Mouse (Mus musculus): ENCODE data around the gene Kdm8. TPM values are rescaled to one million over a fixed set of nuclear protein-coding genes. Genes with fewer than 3 reads are reported as not detected.

Kdm8 gene
- polyA plus RNA-seq (2012; rRNA removed; ENCODE audit: low replicate concordance), result 3.1 and 5.2 TPM in 2 replicates

GRCm38 (mm10) chr7:125444464-125445401, at the start of gene Kdm8:
Kdm8 (plus strand) TSS chr7:125444676.

GRCm38 (mm10) chr7:125490947-125491735, 46.7 kb downstream of the Kdm8 start, which contains the start of gene Nsmce1:
Nsmce1 (minus strand) TSS chr7:125491596.

Other genes with a start within 250 kb of the Kdm8 start
- 37.9 and 49.8 TPM in 2 replicates for gene Nsmce1, start 46.9 kb downstream of the Kdm8 start, polyA plus RNA-seq (2012; rRNA removed; ENCODE audit: low replicate concordance)
- 106 and 127 TPM in 2 replicates for gene Il4ra, start 107.4 kb downstream of the Kdm8 start, polyA plus RNA-seq (2012; rRNA removed; ENCODE audit: low replicate concordance)
- 54.1 and 114 TPM in 2 replicates for gene Il21r, start 158.8 kb downstream of the Kdm8 start, polyA plus RNA-seq (2012; rRNA removed; ENCODE audit: low replicate concordance)

All from mammary gland, adult 2 months (tissue).